Mouse (Mus musculus) telencephalon, adult 2 months (tissue): Measurements from ENCODE around the gene Ccl21a.
"Not testable (repeated sequence)": the region's sequence is repeated elsewhere in the genome, so short reads cannot be mapped to it uniquely, and the experiment has no call there.

Experiments used
- DNase-seq: peaks from one replicate; pipeline ENCODE4 v3.0.0-alpha.2; 2011; ENCODE audit warnings: low read depth, low spot score

Gene Ccl21a

DNA sequence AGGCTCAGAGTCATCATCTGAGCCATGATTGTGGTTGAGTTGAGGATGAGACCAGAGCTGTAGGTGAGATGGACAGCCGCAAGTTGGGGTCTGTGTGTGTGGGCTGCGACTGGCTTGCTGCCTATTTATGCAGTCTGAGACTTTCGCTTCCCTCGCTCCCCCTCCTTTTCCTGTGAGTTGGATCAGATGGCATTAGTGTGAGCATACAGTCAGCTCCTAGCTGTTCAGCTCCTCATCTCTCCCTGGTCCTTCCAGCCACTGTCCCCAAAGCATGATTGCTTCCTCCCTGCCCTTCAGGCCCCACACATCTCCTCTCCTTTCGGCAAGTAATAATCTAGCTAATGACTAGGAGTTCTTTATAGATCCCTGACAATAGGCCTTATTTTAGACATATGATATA lies at the start of gene Ccl21a:
Ccl21a (minus strand) TSS at position 101 of the 400 bp plus-strand sequence.
- not testable (repeated sequence) for DNase-seq

DNA sequence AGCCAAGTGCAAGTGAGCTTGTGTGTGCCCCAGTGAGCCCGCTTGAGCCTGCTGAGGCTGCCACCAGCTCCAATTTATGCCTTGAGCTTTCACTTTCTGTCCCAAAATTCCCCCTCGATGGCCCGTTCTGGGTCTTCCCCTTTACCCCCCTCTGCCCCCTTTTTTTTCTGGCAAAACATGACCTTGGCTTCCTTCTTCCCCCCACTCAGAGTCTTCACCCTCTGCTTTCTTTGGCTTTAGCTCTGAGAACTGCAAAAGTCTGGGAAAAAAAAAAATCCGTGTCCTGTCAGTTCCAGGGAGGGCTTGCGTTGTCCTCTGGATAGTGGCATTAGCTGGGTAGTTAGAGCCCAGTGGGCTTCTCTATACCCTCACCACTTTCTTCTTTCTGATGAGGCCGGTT lies 17.3 kb downstream of the Ccl21a start, which contains the start of gene Ccl19:
Ccl19 (minus strand) TSS at position 101 of the 400 bp plus-strand sequence.
- not testable (repeated sequence) for DNase-seq

DNA sequence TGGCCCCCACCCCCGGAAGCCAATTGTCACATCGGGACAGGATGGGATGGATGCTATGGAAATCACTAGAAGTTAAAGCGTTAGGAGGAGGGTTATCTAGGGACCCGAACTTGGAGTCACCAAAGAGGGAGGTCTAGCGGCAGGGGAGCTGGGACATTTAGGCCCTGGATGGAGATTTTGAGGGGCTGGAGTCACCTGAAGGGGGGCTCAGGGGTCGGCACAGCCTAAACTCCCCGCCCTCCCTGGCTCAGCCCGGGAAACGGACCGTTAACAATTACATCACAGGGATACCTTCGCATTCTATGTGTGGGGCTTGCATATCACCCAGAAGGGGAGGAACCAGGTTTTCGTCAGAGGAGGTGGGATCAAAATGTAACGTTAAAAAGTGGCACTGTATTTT lies 38.5 kb downstream of the Ccl21a start, which contains the start of gene 4930578G10Rik:
4930578G10Rik (plus strand) TSS at position 301 of the 400 bp plus-strand sequence.
- not testable (repeated sequence) for DNase-seq
